Comparison of ENCODE assay signal across 9 mouse cellular contexts in genomic region chr6:93167281-93167680, GRCm38 (mm10).
DNase-seq lines count a peak whose midpoint lies in the region; ATAC-seq and TF ChIP-seq lines count a peak whose summit lies in the region.
"Had no signal": no experiment of that assay in that cellular context is flagged by ENCODE, and none has a peak within 500 bp of the region (broad histone marks: within the 10 kb centered on the region; RNA-seq: fewer than 3 reads in every experiment).

No protein-coding gene starts in this region.

- 31% methylated on average over 7 of the region's 7 CpGs for WGBS in kidney, embryonic 15.5 days
- 23% methylated on average over 7 of the region's 7 CpGs for WGBS in kidney, embryonic 14.5 days
- WGBS in embryonic facial prominence, embryonic 15.5 days = 17% methylated on average over 7 of the region's 7 CpGs
- WGBS in intestine, postnatal 0 days = 44% methylated on average over 7 of the region's 7 CpGs
- 24% methylated on average over 7 of the region's 7 CpGs for WGBS in cerebellum, adult 2 months

- H3K4me3 ChIP-seq in kidney, embryonic 15.5 days (replicated peaks) = no peak overlapping the region
- H3K4me3 ChIP-seq in kidney, embryonic 14.5 days (ENCODE audit: low read length) = no peak overlapping the region
- H3K4me3 ChIP-seq in brown adipose tissue, adult 24 weeks (ENCODE audit: insufficient read depth, low read depth, low read length) = no peak overlapping the region
- H3K4me3 ChIP-seq in embryonic facial prominence, embryonic 15.5 days (replicated peaks) = no peak overlapping the region
- H3K4me3 ChIP-seq in intestine, postnatal 0 days (ENCODE audit: low read depth, low read length) = no peak overlapping the region
- H3K4me3 ChIP-seq in cerebellum, adult 2 months (replicated peaks; ENCODE audit: insufficient read depth, low read depth, low read length) = no peak overlapping the region
- H3K4me3 ChIP-seq: neural tube, embryonic 12.5 days had no signal

- ATAC-seq in kidney, embryonic 15.5 days (replicated peaks; ENCODE audit: low FRiP score) = 0 out of 2 replicates have a peak, but pooled peaks have one; percentile 6
- no peak for ATAC-seq in kidney, embryonic 14.5 days (ENCODE audit: low FRiP score, low TSS enrichment)
- peak; percentile 65; the same call in 1 of the 2 replicates for ATAC-seq in embryonic facial prominence, embryonic 15.5 days (ENCODE audit: insufficient number of reproducible peaks, low FRiP score, low TSS enrichment, low read depth)
- ATAC-seq in intestine, postnatal 0 days = no peak

- no peaks in the 10 kb centered on the region for H3K9me3 ChIP-seq in kidney, embryonic 15.5 days (replicated peaks)
- no peaks in the 10 kb centered on the region for H3K9me3 ChIP-seq in kidney, embryonic 14.5 days (ENCODE audit: control insufficient read depth, low read length)
- H3K9me3 ChIP-seq in embryonic facial prominence, embryonic 15.5 days (replicated peaks) = no peaks in the 10 kb centered on the region
- no peaks in the 10 kb centered on the region for H3K9me3 ChIP-seq in intestine, postnatal 0 days (ENCODE audit: control insufficient read depth)
- H3K9me3 ChIP-seq: neural tube, embryonic 12.5 days had no signal

- peaks cover 21% of the 10 kb centered on the region for H3K4me1 ChIP-seq in kidney, embryonic 15.5 days
- H3K4me1 ChIP-seq in kidney, embryonic 14.5 days (ENCODE audit: control insufficient read depth, insufficient read depth, low read length) = peaks cover 6% of the 10 kb centered on the region
- H3K4me1 ChIP-seq in brown adipose tissue, adult 24 weeks (ENCODE audit: control insufficient read depth, insufficient read depth, insufficient read length, low read length) = peaks cover 23% of the 10 kb centered on the region
- H3K4me1 ChIP-seq in embryonic facial prominence, embryonic 15.5 days = peaks cover 21% of the 10 kb centered on the region
- H3K4me1 ChIP-seq in intestine, postnatal 0 days (replicated peaks; ENCODE audit: control insufficient read depth, insufficient read depth, low read length) = peaks cover 4% of the 10 kb centered on the region; the same call in 1 of the 2 replicates
- H3K4me1 ChIP-seq in cerebellum, adult 2 months (ENCODE audit: control insufficient read depth, insufficient read depth, low read length) = no peaks in the 10 kb centered on the region
- H3K4me1 ChIP-seq: neural tube, embryonic 12.5 days had no signal

- H3K36me3 ChIP-seq in kidney, embryonic 15.5 days = no peaks in the 10 kb centered on the region
- no peaks in the 10 kb centered on the region for H3K36me3 ChIP-seq in kidney, embryonic 14.5 days (ENCODE audit: control insufficient read depth, insufficient read depth, low read length)
- H3K36me3 ChIP-seq in embryonic facial prominence, embryonic 15.5 days = no peaks in the 10 kb centered on the region
- H3K36me3 ChIP-seq in intestine, postnatal 0 days (ENCODE audit: control insufficient read depth, insufficient read depth) = no peaks in the 10 kb centered on the region
- H3K36me3 ChIP-seq: neural tube, embryonic 12.5 days had no signal

- no peak overlapping the region for H3K9ac ChIP-seq in kidney, embryonic 15.5 days
- H3K9ac ChIP-seq in kidney, embryonic 14.5 days (ENCODE audit: low read depth, low read length) = no peak overlapping the region
- no peak overlapping the region for H3K9ac ChIP-seq in embryonic facial prominence, embryonic 15.5 days
- H3K9ac ChIP-seq in intestine, postnatal 0 days (ENCODE audit: low read depth, low read length) = no peak overlapping the region
- H3K9ac ChIP-seq: neural tube, embryonic 12.5 days had no signal

- H3K27ac ChIP-seq in kidney, embryonic 15.5 days = peak overlapping the region; percentile 45
- no peak overlapping the region; the same call in 1 of the 2 replicates for H3K27ac ChIP-seq in kidney, embryonic 14.5 days (ENCODE audit: low read depth, low read length)
- H3K27ac ChIP-seq in brown adipose tissue, adult 24 weeks (replicated peaks; ENCODE audit: low read depth, low read length) = peak overlapping the region; percentile 89
- peak overlapping the region; percentile 72 for H3K27ac ChIP-seq in embryonic facial prominence, embryonic 15.5 days (replicated peaks)
- H3K27ac ChIP-seq in intestine, postnatal 0 days (ENCODE audit: low read depth, low read length) = no peak overlapping the region
- H3K27ac ChIP-seq in cerebellum, adult 2 months (ENCODE audit: insufficient read depth, low read length) = no peak overlapping the region
- H3K27ac ChIP-seq: neural tube, embryonic 12.5 days had no signal

- TF ChIP-seq POLR2A in cerebellum, adult 2 months (IDR thresholded peaks at IDR 0.05; ENCODE audit: borderline replicate concordance, insufficient read depth, low read length) = no peak

- TF ChIP-seq CTCF in intestine, postnatal 0 days (IDR thresholded peaks at IDR 0.05; ENCODE audit: low read depth) = no peak
- no peak for TF ChIP-seq CTCF in cerebellum, adult 2 months (IDR thresholded peaks at IDR 0.05; ENCODE audit: borderline replicate concordance, insufficient read depth, low read depth, low read length)

- H3K4me2 ChIP-seq in kidney, embryonic 15.5 days = peak overlapping the region; percentile 3; the same call in 1 of the 2 replicates
- no peak overlapping the region; the same call in 1 of the 2 replicates for H3K4me2 ChIP-seq in kidney, embryonic 14.5 days (replicated peaks; ENCODE audit: low read depth, low read length)
- H3K4me2 ChIP-seq in embryonic facial prominence, embryonic 15.5 days (replicated peaks) = peak overlapping the region; percentile 29; the same call in 1 of the 2 replicates
- H3K4me2 ChIP-seq in intestine, postnatal 0 days (replicated peaks; ENCODE audit: low read depth) = no peak overlapping the region
- H3K4me2 ChIP-seq: neural tube, embryonic 12.5 days had no signal

- H3K27me3 ChIP-seq in kidney, embryonic 15.5 days = no peaks in the 10 kb centered on the region
- H3K27me3 ChIP-seq in kidney, embryonic 14.5 days (ENCODE audit: control insufficient read depth, insufficient read depth, low read length) = no peaks in the 10 kb centered on the region
- H3K27me3 ChIP-seq in embryonic facial prominence, embryonic 15.5 days = no peaks in the 10 kb centered on the region
- H3K27me3 ChIP-seq in intestine, postnatal 0 days (replicated peaks; ENCODE audit: control insufficient read depth, insufficient read depth, low read length) = no peaks in the 10 kb centered on the region
- H3K27me3 ChIP-seq in cerebellum, adult 2 months (ENCODE audit: control insufficient read depth, insufficient read depth, low read length) = no peaks in the 10 kb centered on the region; the same call in 1 of the 2 replicates
- H3K27me3 ChIP-seq: neural tube, embryonic 12.5 days had no signal

- DNase-seq in kidney, postnatal 14 days = peak; percentile 50
- no peak for DNase-seq in spleen, adult 12 weeks (ENCODE audit: low spot score)
- no peak for DNase-seq in cerebellum, adult 2 months

Comparison
In these comparisons a context has a peak if more than half of its experiments do, and no peak if none do; other contexts are left out.
1. ATAC-seq: peak in kidney, embryonic 15.5 days (single experiment) and embryonic facial prominence, embryonic 15.5 days (single experiment); none in kidney, embryonic 14.5 days (single experiment) and intestine, postnatal 0 days (single experiment).
2. H3K27ac ChIP-seq: peak in kidney, embryonic 15.5 days (single experiment), brown adipose tissue, adult 24 weeks (single experiment) and embryonic facial prominence, embryonic 15.5 days (single experiment); none in kidney, embryonic 14.5 days (single experiment), intestine, postnatal 0 days (single experiment) and cerebellum, adult 2 months (single experiment).
3. H3K4me2 ChIP-seq: peak in kidney, embryonic 15.5 days (single experiment) and embryonic facial prominence, embryonic 15.5 days (single experiment); none in kidney, embryonic 14.5 days (single experiment) and intestine, postnatal 0 days (single experiment).